Mouse (Mus musculus) bone marrow, adult 2 months (tissue): ENCODE measurements around the gene Proser1. TPM values are rescaled to one million over a fixed set of nuclear protein-coding genes. Genes with fewer than 3 reads are reported as not detected.

Experiments used
- H3K27ac ChIP-seq: fragments of 200-500 bp; 2 replicates; pipeline ENCODE4 v1.5.1; 2012; ENCODE audit warnings: low read depth, mild to moderate bottlenecking, control low read depth, inconsistent platforms, low read length; ENCODE audit not compliant: control insufficient read depth, poor library complexity, insufficient read depth
- H3K4me1 ChIP-seq: fragments of 200-500 bp; 2 replicates; pipeline ENCODE4 v1.6.1; 2011; ENCODE audit warnings: low read length; ENCODE audit not compliant: control insufficient read depth, insufficient read depth
- H3K4me3 ChIP-seq: fragments of 200-500 bp; replicated peaks from 2 replicates; pipeline ENCODE3; 2011; ENCODE audit warnings: mild to moderate bottlenecking, low read depth, low read length, control low read depth; ENCODE audit not compliant: control insufficient read depth
- CTCF ChIP-seq: fragments of 200-500 bp; IDR thresholded peaks from 2 replicates; pipeline ENCODE4 v1.5.1; 2011; ENCODE audit warnings: low read length, control low read depth; ENCODE audit not compliant: control insufficient read depth, insufficient read depth
- POLR2A ChIP-seq: fragments of 200-500 bp; IDR thresholded peaks from 2 replicates; pipeline ENCODE4 v1.6.1; 2011; ENCODE audit warnings: low read depth, mild to moderate bottlenecking, control low read depth, low read length, borderline replicate concordance; ENCODE audit not compliant: control insufficient read depth
- WGBS: fragments of 180-500 bp; shearing (Covaris S2); methylation state at CpG from one replicate; pipeline ENCODE4 v1.1.7; 2018; 5-methylcytosine and 5-hydroxymethylcytosine counted together
- polyA plus RNA-seq: library from polyadenylated mRNA; stranded (reverse); fragments of >200 nt; gene quantifications from 2 replicates; pipeline ENCODE4 v1.2.4, GENCODE M21; 2011; ENCODE audit warnings: low replicate concordance; ENCODE audit not compliant: missing spikeins, insufficient read depth, insufficient read length

The Proser1 gene
- polyA plus RNA-seq, 1 experiment = 6.0 TPM

- no peaks in the 10 kb centered on the region for H3K4me1 ChIP-seq
- no peak overlapping the region for H3K27ac ChIP-seq
- no peak overlapping the region for H3K4me3 ChIP-seq
- 32% methylated on average over 5 of the region's 5 CpGs for WGBS
- no peak for TF ChIP-seq CTCF
- no peak for TF ChIP-seq POLR2A
Measured at GRCm38 (mm10) chr3:53436550-53436949, 26.9 kb upstream of the Proser1 start.

- WGBS = 85% methylated on average over 5 of the region's 5 CpGs
- TF ChIP-seq POLR2A = no peak
- Histone ChIP-seq H3K4me1 (peaks cover 1% of the 10 kb centered on the region; the same call in 1 of the 2 replicates), H3K4me3 (no peak overlapping the region), H3K27ac (no peak overlapping the region)
Measured at GRCm38 (mm10) chr3:53445540-53445939, 17.9 kb upstream of the Proser1 start.

- Histone ChIP-seq H3K4me1 (peaks cover 1% of the 10 kb centered on the region; the same call in 1 of the 2 replicates), H3K27ac (no peak overlapping the region), H3K4me3 (no peak overlapping the region)
- TF ChIP-seq POLR2A (no peak), CTCF (no peak)
- WGBS = 91% methylated on average over 3 of the region's 3 CpGs
Measured at GRCm38 (mm10) chr3:53446801-53447200, 16.7 kb upstream of the Proser1 start.

- Histone ChIP-seq H3K4me1 (peaks cover 1% of the 10 kb centered on the region; the same call in 1 of the 2 replicates), H3K4me3 (no peak overlapping the region), H3K27ac (no peak overlapping the region)
- TF ChIP-seq CTCF (no peak), POLR2A (no peak)
- 24% methylated on average over 2 of the region's 2 CpGs for WGBS
Measured at GRCm38 (mm10) chr3:53448208-53448607, 15.3 kb upstream of the Proser1 start.

- Histone ChIP-seq H3K4me1 (no peaks in the 10 kb centered on the region), H3K4me3 (no peak overlapping the region), H3K27ac (no peak overlapping the region)
- TF ChIP-seq POLR2A = no peak
- WGBS = 92% methylated on average over 11 of the region's 11 CpGs
Measured at GRCm38 (mm10) chr3:53450666-53451065, 12.8 kb upstream of the Proser1 start.

GRCm38 (mm10) chr3:53452351-53452750, 11.1 kb upstream of the Proser1 start:
- Histone ChIP-seq H3K4me1 (no peaks in the 10 kb centered on the region), H3K4me3 (no peak overlapping the region), H3K27ac (no peak overlapping the region)
- TF ChIP-seq POLR2A (no peak), CTCF (no peak)
- 86% methylated on average over 10 of the region's 10 CpGs for WGBS

- H3K27ac ChIP-seq = no peak overlapping the region
- H3K4me1 ChIP-seq = no peaks in the 10 kb centered on the region
- 87% methylated on average over 7 of the region's 7 CpGs for WGBS
- TF ChIP-seq CTCF (no peak), POLR2A (no peak)
- H3K4me3 ChIP-seq = no peak overlapping the region
Measured at GRCm38 (mm10) chr3:53453346-53453745, 10.1 kb upstream of the Proser1 start.

- no peak overlapping the region for H3K27ac ChIP-seq
- 81% methylated on average over 6 of the region's 6 CpGs for WGBS
- H3K4me3 ChIP-seq = no peak overlapping the region
- no peak for TF ChIP-seq POLR2A
- no peak for TF ChIP-seq CTCF
- H3K4me1 ChIP-seq = no peaks in the 10 kb centered on the region
Measured at GRCm38 (mm10) chr3:53454005-53454404, 9.5 kb upstream of the Proser1 start.

- Histone ChIP-seq H3K27ac (no peak overlapping the region), H3K4me3 (no peak overlapping the region), H3K4me1 (no peaks in the 10 kb centered on the region)
- TF ChIP-seq CTCF = no peak
- WGBS = 87% methylated on average over 6 of the region's 6 CpGs
Measured at GRCm38 (mm10) chr3:53454561-53454960, 8.9 kb upstream of the Proser1 start.
